Mouse (Mus musculus): ENCODE data around the gene Man2a2.

The Man2a2 gene

GRCm38 (mm10) chr7:80369967-80370431 is 1.2 kb downstream of the Man2a2 start:
- DNase-seq (ENCODE audit: low spot score) = no peak

GRCm38 (mm10) chr7:80369461-80369860 is 1.7 kb downstream of the Man2a2 start:
- no peak for DNase-seq (ENCODE audit: low spot score)

- DNase-seq (ENCODE audit: low spot score) = no peak
Measured at GRCm38 (mm10) chr7:80368635-80369421, 2.3 kb downstream of the Man2a2 start.

GRCm38 (mm10) chr7:80368009-80368408 is 3.2 kb downstream of the Man2a2 start:
- DNase-seq (ENCODE audit: low spot score) = no peak

GRCm38 (mm10) chr7:80367232-80367631 is 3.9 kb downstream of the Man2a2 start:
- DNase-seq (ENCODE audit: low spot score) = no peak

GRCm38 (mm10) chr7:80365759-80366158 is 5.4 kb downstream of the Man2a2 start:
- no peak for DNase-seq (ENCODE audit: low spot score)

GRCm38 (mm10) chr7:80360435-80360834 is 10.7 kb downstream of the Man2a2 start:
- no peak for DNase-seq (ENCODE audit: low spot score)

- DNase-seq (ENCODE audit: low spot score) = no peak
Measured at GRCm38 (mm10) chr7:80358039-80358438, 13.1 kb downstream of the Man2a2 start.

- no peak for DNase-seq (ENCODE audit: low spot score)
Measured at GRCm38 (mm10) chr7:80357156-80357555, 14.0 kb downstream of the Man2a2 start.

GRCm38 (mm10) chr7:80356351-80356750 is 14.8 kb downstream of the Man2a2 start:
- DNase-seq (ENCODE audit: low spot score) = no peak

GRCm38 (mm10) chr7:80352920-80353319 is 18.3 kb downstream of the Man2a2 start:
- no peak for DNase-seq (ENCODE audit: low spot score)

- DNase-seq (ENCODE audit: low spot score) = no peak
Measured at GRCm38 (mm10) chr7:80350808-80351207, 20.4 kb downstream of the Man2a2 start.

- DNase-seq (ENCODE audit: low spot score) = no peak
Measured at GRCm38 (mm10) chr7:80347670-80348586, 23.2 kb downstream of the Man2a2 start.

GRCm38 (mm10) chr7:80346830-80347229 is 24.3 kb downstream of the Man2a2 start:
- no peak for DNase-seq (ENCODE audit: low spot score)

GRCm38 (mm10) chr7:80346173-80346572 is 25.0 kb downstream of the Man2a2 start:
- no peak for DNase-seq (ENCODE audit: low spot score)

GRCm38 (mm10) chr7:80343270-80344018 is 27.7 kb downstream of the Man2a2 start:
- no peak for DNase-seq (ENCODE audit: low spot score)

- DNase-seq (ENCODE audit: low spot score) = peak; percentile 95
Measured at GRCm38 (mm10) chr7:80342858-80343257, 28.3 kb downstream of the Man2a2 start, which contains the start of gene Hddc3. Gene Hddc3 (plus strand): TSS chr7:80343104.

GRCm38 (mm10) chr7:80341793-80342192 is 29.4 kb downstream of the Man2a2 start:
- no peak for DNase-seq (ENCODE audit: low spot score)

- DNase-seq (ENCODE audit: low spot score) = peak; percentile 73
Measured at GRCm38 (mm10) chr7:80340793-80341192, 30.4 kb downstream of the Man2a2 start, which contains the start of gene Unc45a. Gene Unc45a (minus strand): TSS chr7:80341005.

GRCm38 (mm10) chr7:80339793-80340628 is 31.2 kb downstream of the Man2a2 start:
- DNase-seq (ENCODE audit: low spot score) = peak; percentile 99

- DNase-seq (ENCODE audit: low spot score) = no peak
Measured at GRCm38 (mm10) chr7:80339371-80339770, 31.8 kb downstream of the Man2a2 start.
